Mouse (Mus musculus) stomach, postnatal 0 days (tissue): ENCODE results near the gene Tex261. TPM values are rescaled to one million over a fixed set of nuclear protein-coding genes. Genes with fewer than 3 reads are reported as not detected.
"Not testable (repeated sequence)": the region's sequence is repeated elsewhere in the genome, so short reads cannot be mapped to it uniquely, and the experiment has no call there.

Source experiments
- ATAC-seq: fragments of 200-750 bp; cut with Nextera tagmentation; 2 replicates; pipeline ENCODE4 v1.8.0; 2017; ENCODE audit not compliant: low FRiP score, low TSS enrichment
- DNase-seq: peaks from one replicate; pipeline ENCODE4 v3.0.0-alpha.2; 2016; ENCODE audit warnings: low spot score
- H3K27ac ChIP-seq: fragments of 300-500 bp; sonication (generic); replicated peaks from 2 replicates; pipeline ENCODE4 v1.5.1; 2014; ENCODE audit warnings: mild to moderate bottlenecking, control low read depth
- H3K27me3 ChIP-seq: fragments of 300-500 bp; sonication (generic); 2 replicates; pipeline ENCODE4 v1.6.1; 2014; ENCODE audit warnings: low read length; ENCODE audit not compliant: control insufficient read depth, insufficient read depth
- H3K36me3 ChIP-seq: fragments of 300-500 bp; sonication (generic); 2 replicates; pipeline ENCODE4 v1.6.1; 2014; ENCODE audit warnings: low read length, mixed read lengths; ENCODE audit not compliant: control insufficient read depth, insufficient read depth
- H3K4me1 ChIP-seq: fragments of 300-500 bp; sonication (generic); replicated peaks from 2 replicates; pipeline ENCODE4 v1.6.1; 2014; ENCODE audit warnings: antibody characterized with exemption; ENCODE audit not compliant: control insufficient read depth, insufficient read depth
- H3K4me2 ChIP-seq: fragments of 300-500 bp; sonication (generic); replicated peaks from 2 replicates; pipeline ENCODE4 v1.6.1; 2014; ENCODE audit warnings: low read depth, mild to moderate bottlenecking, control low read depth, moderate library complexity
- H3K4me3 ChIP-seq: fragments of 300-500 bp; sonication (generic); 2 replicates; pipeline ENCODE4 v1.5.1; 2014; ENCODE audit warnings: low read depth, low read length, control low read depth
- H3K9ac ChIP-seq: fragments of 300-500 bp; sonication (generic); 2 replicates; pipeline ENCODE4 v1.6.1; 2014; ENCODE audit warnings: mild to moderate bottlenecking, low read length, control low read depth, mixed read lengths
- H3K9me3 ChIP-seq: fragments of 300-500 bp; sonication (generic); 2 replicates; pipeline ENCODE4 v1.6.1; 2016; ENCODE audit warnings: low read length; ENCODE audit not compliant: control insufficient read depth
- CTCF ChIP-seq: IDR thresholded peaks from 2 replicates; pipeline ENCODE4 v1.5.1; 2016; ENCODE audit warnings: antibody characterized with exemption, low read depth, mild to moderate bottlenecking, moderate library complexity
- EP300 ChIP-seq: optimal IDR thresholded peaks from 2 replicates; pipeline ENCODE3; 2016; ENCODE audit warnings: antibody characterized with exemption
- WGBS: fragments of 180-500 bp; shearing (Covaris S2); extraction: QIAGEN DNeasy Blood & Tissue Kit; methylation state at CpG from one replicate; pipeline ENCODE4 v1.1.7; 2014; 5-methylcytosine and 5-hydroxymethylcytosine counted together
- polyA plus RNA-seq: library from polyadenylated mRNA; unstranded; fragments of >200 nt; fragmentation: Nextera tagmentation; extraction: Ambion mirVana; gene quantifications from 2 replicates; pipeline ENCODE4 v1.2.1, GENCODE M21; 2015

Gene Tex261
- polyA plus RNA-seq, 1 experiment from 2014 or later = 74.7 TPM

DNA sequence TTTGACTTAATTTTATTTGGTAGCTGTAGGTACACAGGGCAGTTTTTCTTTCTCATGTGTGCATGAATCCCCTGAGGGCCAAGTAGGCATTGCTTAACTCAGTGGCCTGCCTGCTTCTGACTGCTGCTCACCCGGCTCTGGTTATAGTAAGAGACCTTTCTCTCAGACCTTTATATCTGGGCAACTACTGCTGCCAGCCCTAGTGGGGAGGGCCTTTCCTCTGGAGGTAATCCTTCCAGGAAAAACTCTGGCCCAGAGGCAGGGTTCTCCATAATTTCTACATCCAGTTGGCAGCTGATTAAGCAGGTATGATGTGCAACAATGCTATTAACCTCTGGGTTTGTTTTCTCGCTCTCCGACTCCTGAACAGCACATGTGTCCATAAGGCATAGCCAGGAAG, 27.2 kb upstream of the Tex261 start:
- ATAC-seq = no peak
- 83% methylated on average over 3 of the region's 3 CpGs for WGBS
- H3K36me3 ChIP-seq = peaks cover 21% of the 10 kb centered on the region; the same call in 1 of the 2 replicates

DNA sequence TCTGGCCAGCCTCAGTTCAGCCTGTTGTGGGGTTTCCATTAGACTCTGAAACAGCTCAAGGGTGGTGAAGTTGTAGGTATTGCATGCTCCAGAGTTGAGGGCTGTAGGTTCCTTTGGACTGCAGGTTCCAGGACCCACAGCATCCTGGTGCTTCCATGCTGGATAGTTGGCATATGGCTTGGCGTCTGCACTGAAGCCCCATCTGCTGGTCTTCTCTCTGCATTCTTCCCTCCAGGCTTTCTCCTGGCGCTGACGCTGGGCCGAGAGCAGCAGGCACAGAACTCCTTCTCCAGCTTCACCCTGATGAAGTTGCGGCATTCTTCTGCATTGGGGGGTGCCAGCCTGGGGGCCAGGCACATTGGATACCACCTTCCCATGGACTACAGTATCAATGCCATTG, 26.4 kb upstream of the Tex261 start:
- 92% methylated on average over 5 of the region's 5 CpGs for WGBS
- no peaks in the 10 kb centered on the region for H3K4me1 ChIP-seq
- H3K36me3 ChIP-seq = peaks cover 21% of the 10 kb centered on the region; the same call in 1 of the 2 replicates
- no peak overlapping the region for H3K4me2 ChIP-seq
- no peak for DNase-seq
- ATAC-seq = no peak
- H3K27ac ChIP-seq = no peak overlapping the region
- H3K9ac ChIP-seq = no peak overlapping the region
- no peak overlapping the region for H3K4me3 ChIP-seq
- no peak for TF ChIP-seq EP300
- no peak for TF ChIP-seq CTCF
- no peaks in the 10 kb centered on the region for H3K9me3 ChIP-seq
- H3K27me3 ChIP-seq = no peaks in the 10 kb centered on the region

More for the DNA sequence above, 27.2 kb upstream of the Tex261 start:
- no peak for DNase-seq
- no peaks in the 10 kb centered on the region for H3K4me1 ChIP-seq
- H3K9me3 ChIP-seq = no peaks in the 10 kb centered on the region
- H3K4me3 ChIP-seq = no peak overlapping the region
- H3K27me3 ChIP-seq = no peaks in the 10 kb centered on the region
- no peak overlapping the region for H3K4me2 ChIP-seq
- no peak for TF ChIP-seq EP300
- TF ChIP-seq CTCF = no peak
- no peak overlapping the region for H3K9ac ChIP-seq
- H3K27ac ChIP-seq = no peak overlapping the region

DNA sequence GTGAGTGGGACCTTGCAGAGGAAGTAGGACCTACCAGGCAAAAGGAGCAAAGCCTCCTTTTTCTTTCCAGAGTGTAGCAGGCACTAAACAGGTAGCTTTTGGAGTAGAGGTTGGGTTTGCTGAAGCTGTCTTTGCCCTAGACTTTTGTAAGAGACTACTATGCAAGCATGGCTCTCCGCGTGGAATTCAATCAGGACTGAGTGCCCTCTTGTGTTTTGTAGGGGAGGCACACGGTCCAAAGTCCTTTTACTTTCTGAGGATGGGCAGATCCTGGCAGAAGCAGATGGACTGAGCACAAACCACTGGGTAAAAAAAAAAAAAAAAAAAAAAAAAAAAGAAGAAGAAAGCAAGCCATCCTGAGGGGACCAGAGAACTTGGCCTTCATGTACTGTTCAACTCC, 21.1 kb upstream of the Tex261 start:
- peak; percentile 42 for TF ChIP-seq CTCF
- no peak for TF ChIP-seq EP300
- no peak overlapping the region for H3K9ac ChIP-seq
- H3K4me3 ChIP-seq = no peak overlapping the region
- 46% methylated on average over 3 of the region's 3 CpGs for WGBS
- H3K9me3 ChIP-seq = no peaks in the 10 kb centered on the region
- ATAC-seq (no peak), DNase-seq (peak; percentile 27)
- no peak overlapping the region for H3K27ac ChIP-seq
- no peaks in the 10 kb centered on the region for H3K27me3 ChIP-seq
- peaks cover 14% of the 10 kb centered on the region; the same call in 1 of the 2 replicates for H3K36me3 ChIP-seq
- 0 out of 2 replicates have a peak, but pooled peaks cover 4% of the 10 kb centered on the region for H3K4me1 ChIP-seq
- no peak overlapping the region for H3K4me2 ChIP-seq

DNA sequence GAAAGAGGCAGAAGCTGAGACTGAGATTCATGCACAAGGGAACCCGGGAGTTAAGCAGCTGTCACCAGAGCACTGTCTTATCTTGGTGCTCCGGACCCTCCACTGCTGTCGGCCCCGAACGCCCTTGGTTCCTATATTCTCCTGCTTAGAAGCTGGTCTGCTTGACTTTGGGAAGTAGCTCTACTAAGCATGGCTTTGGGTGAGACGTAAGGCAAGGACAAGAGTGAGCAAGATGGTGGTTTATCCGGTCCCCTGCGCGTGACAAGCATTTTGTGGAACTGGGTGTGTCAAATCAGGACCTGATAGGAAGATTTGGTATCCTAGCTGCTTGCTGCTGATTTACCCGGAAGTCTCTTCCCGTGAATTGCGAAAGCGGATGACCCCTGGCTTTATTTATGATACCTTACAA, 19.9 kb upstream of the Tex261 start:
- TF ChIP-seq EP300 (no peak), CTCF (no peak)
- H3K4me3 ChIP-seq = peak overlapping the region; percentile 80
- WGBS = 3% methylated on average over 13 of the region's 13 CpGs
- H3K27ac ChIP-seq = peak overlapping the region; percentile 96
- H3K9ac ChIP-seq = peak overlapping the region; percentile 75
- H3K4me1 ChIP-seq = 0 out of 2 replicates have a peak, but pooled peaks cover 4% of the 10 kb centered on the region
- ATAC-seq (peak; percentile 28), DNase-seq (peak; percentile 67)
- peaks cover 7% of the 10 kb centered on the region; the same call in 1 of the 2 replicates for H3K36me3 ChIP-seq
- no peaks in the 10 kb centered on the region for H3K27me3 ChIP-seq
- no peaks in the 10 kb centered on the region for H3K9me3 ChIP-seq
- H3K4me2 ChIP-seq = peak overlapping the region; percentile 84

DNA sequence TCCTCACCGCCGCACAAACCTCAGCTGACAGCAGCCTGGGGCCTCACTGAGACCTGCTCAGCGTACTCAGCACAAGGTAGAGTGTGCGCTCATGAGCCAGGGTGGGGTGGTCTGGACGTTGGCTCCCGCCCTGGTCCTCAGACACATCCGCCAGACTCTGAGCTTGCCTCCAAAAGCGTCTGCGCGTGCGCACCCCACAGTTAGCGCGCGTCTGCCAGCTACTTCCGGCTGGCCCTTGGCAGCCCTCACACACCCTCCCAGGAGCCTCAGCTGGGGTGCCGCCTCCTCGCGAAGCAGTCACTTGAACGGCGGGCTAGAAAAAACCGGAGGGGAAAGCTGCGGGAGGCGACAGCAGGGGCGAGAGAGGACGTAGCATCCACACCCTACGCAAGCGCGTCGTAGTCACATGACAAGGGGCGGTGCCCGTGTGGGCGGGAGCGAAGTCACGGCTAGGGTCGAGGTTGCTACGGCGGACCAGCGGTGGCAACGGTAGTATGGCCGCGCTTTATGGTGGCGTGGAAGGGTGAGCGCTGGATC, 19.2 kb upstream of the Tex261 start, which contains the start of gene Nagk:
Gene Nagk (plus strand): TSS at position 223 of the 537 bp plus-strand sequence.
- Histone ChIP-seq H3K9ac (peak within 1 kb of the TSS; percentile 75), H3K36me3 (peaks cover 6% of the 10 kb centered on the region; the same call in 1 of the 2 replicates), H3K9me3 (no peaks in the 10 kb centered on the region), H3K4me1 (0 out of 2 replicates have a peak, but pooled peaks cover 4% of the 10 kb centered on the region), H3K27ac (peak within 1 kb of the TSS; percentile 96), H3K4me3 (peak within 1 kb of the TSS; percentile 80), H3K4me2 (peak within 1 kb of the TSS; percentile 84), H3K27me3 (no peaks in the 10 kb centered on the region)
- ATAC-seq (peak; percentile 95), DNase-seq (peak; percentile 96)
- under 1% methylated on average over 40 of the region's 43 CpGs for WGBS
- TF ChIP-seq CTCF (no peak; the same call in 1 of the 2 replicates), EP300 (no peak)

DNA sequence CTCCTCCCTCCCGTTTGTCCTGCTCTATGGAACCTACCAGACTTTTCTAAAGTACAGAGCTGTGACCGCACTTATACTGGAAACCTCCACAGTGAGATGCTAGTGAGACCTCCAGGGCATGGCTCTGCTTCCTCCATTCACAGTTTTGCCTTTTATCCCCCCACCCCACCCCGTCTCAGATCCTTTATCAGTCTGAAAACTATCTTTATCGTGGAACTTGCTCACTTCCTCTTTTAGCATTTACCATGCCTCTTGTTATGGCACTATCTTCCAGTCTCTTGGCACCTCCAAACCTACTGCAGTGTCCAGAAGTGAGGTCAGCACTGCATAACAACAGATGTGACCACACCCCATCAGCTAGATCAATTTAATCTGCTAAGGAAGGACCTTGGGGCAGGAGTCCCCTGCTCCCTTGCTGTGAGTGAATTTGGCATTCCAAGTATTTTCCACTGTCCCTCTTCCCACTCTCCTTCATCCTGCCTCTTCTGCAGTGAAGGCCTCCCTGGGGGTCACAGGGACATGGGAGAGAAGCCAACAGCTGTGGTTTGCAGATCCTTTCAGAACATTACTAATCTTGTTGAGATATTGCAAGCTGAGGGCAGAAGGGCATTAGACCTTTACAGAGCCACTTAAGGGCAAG, 15.8 kb upstream of the Tex261 start:
- no peak overlapping the region for H3K4me2 ChIP-seq
- H3K4me3 ChIP-seq = no peak overlapping the region
- H3K4me1 ChIP-seq = 0 out of 2 replicates have a peak, but pooled peaks cover 4% of the 10 kb centered on the region
- no peak overlapping the region for H3K9ac ChIP-seq
- no peak for ATAC-seq
- no peak for DNase-seq
- no peak overlapping the region for H3K27ac ChIP-seq
- no peak for TF ChIP-seq EP300
- TF ChIP-seq CTCF = no peak
- 53% methylated on average over 4 of the region's 4 CpGs for WGBS
- no peaks in the 10 kb centered on the region for H3K36me3 ChIP-seq
- H3K9me3 ChIP-seq = no peaks in the 10 kb centered on the region
- no peaks in the 10 kb centered on the region for H3K27me3 ChIP-seq

DNA sequence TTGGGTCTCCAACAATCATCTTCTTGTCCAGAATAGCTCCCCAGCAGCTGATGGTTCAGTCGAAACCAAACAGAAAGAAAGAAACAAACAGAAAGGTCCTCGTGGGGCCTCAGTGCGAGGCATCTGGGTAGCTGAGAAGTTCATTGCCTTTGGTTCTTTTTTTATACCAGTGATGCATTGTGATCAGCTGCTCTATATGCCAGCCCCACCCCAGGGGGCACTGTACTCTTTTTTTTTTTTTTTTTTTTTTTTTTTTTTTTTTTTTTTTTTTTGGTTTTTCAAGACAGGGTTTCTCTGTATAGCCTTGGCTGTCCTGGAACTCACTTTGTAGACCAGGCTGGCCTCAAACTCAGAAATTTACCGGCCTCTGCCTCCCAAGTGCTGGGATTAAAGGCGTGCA, 14.9 kb upstream of the Tex261 start:
- H3K36me3 ChIP-seq, H3K4me3 ChIP-seq, H3K4me2 ChIP-seq, H3K9me3 ChIP-seq, ATAC-seq, H3K4me1 ChIP-seq, H3K9ac ChIP-seq, H3K27me3 ChIP-seq, DNase-seq, H3K27ac ChIP-seq: not testable (repeated sequence)
- 77% methylated on average over 5 of the region's 5 CpGs for WGBS
